ENCODE assay signal across 8 mouse cellular contexts in the genomic region with DNA sequence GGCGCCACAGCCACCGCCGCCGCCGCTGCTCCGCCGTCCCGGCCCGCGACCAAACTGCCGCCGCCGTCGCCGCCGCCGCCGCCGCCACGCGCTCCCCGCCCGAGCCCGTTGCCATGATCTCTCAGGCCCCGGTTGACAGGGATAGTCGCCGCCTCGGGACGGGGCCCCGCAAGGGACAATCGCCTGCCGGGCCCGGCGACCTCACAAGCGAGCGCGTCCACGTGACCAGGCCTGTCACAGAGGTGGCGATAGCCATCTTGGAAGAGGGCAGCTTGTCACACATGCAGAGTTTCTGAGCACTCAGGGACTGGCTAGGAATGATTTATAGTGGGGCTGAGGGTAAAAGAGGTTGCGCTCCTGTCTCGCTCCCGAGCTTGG. TPM values are rescaled to one million over a fixed set of nuclear protein-coding genes. Genes with fewer than 3 reads are reported as not detected.
DNase-seq lines count a peak whose midpoint lies in the region; ATAC-seq and TF ChIP-seq lines count a peak whose summit lies in the region.

Gene Ttll11 (minus strand): TSS at position 270 of the 378 bp plus-strand sequence.

- H3K4me2 ChIP-seq in heart, embryonic 15.5 days = peak within 1 kb of the TSS; percentile 96
- peak within 1 kb of the TSS; percentile 89 for H3K4me2 ChIP-seq in liver, embryonic 14.5 days (ENCODE audit: low read depth)
- peak within 1 kb of the TSS; percentile 95 for H3K4me2 ChIP-seq in neural tube, embryonic 11.5 days (ENCODE audit: low read depth)
- H3K4me2 ChIP-seq in stomach, postnatal 0 days (replicated peaks; ENCODE audit: low read depth) = peak within 1 kb of the TSS; percentile 98

- H3K4me3 ChIP-seq in forebrain, embryonic 10.5 days = peak within 1 kb of the TSS; percentile 94
- peak within 1 kb of the TSS; percentile 76 for H3K4me3 ChIP-seq in heart, embryonic 15.5 days
- H3K4me3 ChIP-seq in liver, embryonic 14.5 days (ENCODE audit: insufficient read depth in 1 of 2, low read depth in 2 of 2, low read length in 2 of 2) = peak within 1 kb of the TSS; percentile 64 to 69
- H3K4me3 ChIP-seq in neural tube, embryonic 11.5 days (ENCODE audit: low read depth, low read length) = peak within 1 kb of the TSS; percentile 80
- peak within 1 kb of the TSS; percentile 83 for H3K4me3 ChIP-seq in stomach, postnatal 0 days (ENCODE audit: low read depth, low read length)

- peak within 1 kb of the TSS; percentile 78 for H3K9ac ChIP-seq in heart, embryonic 15.5 days
- H3K9ac ChIP-seq in liver, embryonic 14.5 days (replicated peaks) = peak within 1 kb of the TSS; percentile 70
- H3K9ac ChIP-seq in neural tube, embryonic 11.5 days (ENCODE audit: low read length) = peak within 1 kb of the TSS; percentile 84
- H3K9ac ChIP-seq in stomach, postnatal 0 days (ENCODE audit: low read length) = peak within 1 kb of the TSS; percentile 84

- ATAC-seq in heart, embryonic 15.5 days (replicated peaks; ENCODE audit: insufficient number of reproducible peaks, insufficient read depth, low FRiP score, low read depth) = peak; percentile 88
- peak; percentile 90 for ATAC-seq in liver, embryonic 14.5 days (ENCODE audit: insufficient read depth)
- peak; percentile 94 for ATAC-seq in neural tube, embryonic 11.5 days (ENCODE audit: insufficient read depth, low FRiP score, low TSS enrichment)
- peak; percentile 91 for ATAC-seq in stomach, postnatal 0 days (ENCODE audit: low FRiP score, low TSS enrichment)

- no peaks in the 10 kb centered on the region for H3K9me3 ChIP-seq in forebrain, embryonic 10.5 days
- H3K9me3 ChIP-seq in heart, embryonic 15.5 days (replicated peaks) = no peaks in the 10 kb centered on the region
- no peaks in the 10 kb centered on the region for H3K9me3 ChIP-seq in liver, embryonic 14.5 days (ENCODE audit: control insufficient read depth, low read length)
- no peaks in the 10 kb centered on the region for H3K9me3 ChIP-seq in neural tube, embryonic 11.5 days (ENCODE audit: control insufficient read depth, low read length)
- no peaks in the 10 kb centered on the region for H3K9me3 ChIP-seq in stomach, postnatal 0 days (ENCODE audit: control insufficient read depth, low read length)

- WGBS in forebrain, embryonic 10.5 days = 1% methylated on average over 42 of the region's 42 CpGs
- WGBS in heart, embryonic 15.5 days = under 1% methylated on average over 42 of the region's 42 CpGs
- WGBS in liver, embryonic 14.5 days (ENCODE audit: insufficient replicate concordance) = 0% methylated on average over 42 of the region's 42 CpGs
- WGBS in neural tube, embryonic 11.5 days = under 1% methylated on average over 34 of the region's 42 CpGs
- under 1% methylated on average over 42 of the region's 42 CpGs for WGBS in stomach, postnatal 0 days

- no peak for TF ChIP-seq EP300 in liver, embryonic 14.5 days (IDR thresholded peaks at IDR 0.05; ENCODE audit: low read depth)
- TF ChIP-seq EP300 in stomach, postnatal 0 days (optimal IDR thresholded peaks at IDR 0.05) = no peak

- H3K36me3 ChIP-seq in forebrain, embryonic 10.5 days (replicated peaks) = peaks cover 8% of the 10 kb centered on the region; the same call in 1 of the 2 replicates
- H3K36me3 ChIP-seq in heart, embryonic 15.5 days = no peaks in the 10 kb centered on the region
- H3K36me3 ChIP-seq in liver, embryonic 14.5 days (replicated peaks; ENCODE audit: control insufficient read depth, insufficient read depth, low read depth) = no peaks in the 10 kb centered on the region
- H3K36me3 ChIP-seq in neural tube, embryonic 11.5 days (ENCODE audit: control insufficient read depth, insufficient read depth, low read length) = no peaks in the 10 kb centered on the region
- no peaks in the 10 kb centered on the region for H3K36me3 ChIP-seq in stomach, postnatal 0 days (ENCODE audit: control insufficient read depth, insufficient read depth, low read length)

- H3K4me1 ChIP-seq in forebrain, embryonic 10.5 days = peaks cover 32% of the 10 kb centered on the region
- H3K4me1 ChIP-seq in heart, embryonic 15.5 days (replicated peaks) = peaks cover 22% of the 10 kb centered on the region
- H3K4me1 ChIP-seq in liver, embryonic 14.5 days (replicated peaks; ENCODE audit: control insufficient read depth in 2 of 2, insufficient read depth in 2 of 2, low read length in 1 of 2) = peaks cover 12 to 18% of the 10 kb centered on the region in 2 experiments
- peaks cover 10% of the 10 kb centered on the region; the same call in 1 of the 2 replicates for H3K4me1 ChIP-seq in neural tube, embryonic 11.5 days (ENCODE audit: control insufficient read depth, insufficient read depth, low read length)
- H3K4me1 ChIP-seq in stomach, postnatal 0 days (replicated peaks; ENCODE audit: control insufficient read depth, insufficient read depth) = peaks cover 3% of the 10 kb centered on the region; the same call in 1 of the 2 replicates

- no peak for TF ChIP-seq CTCF in liver, embryonic 14.5 days (IDR thresholded peaks at IDR 0.05; ENCODE audit: low read depth)
- no peak for TF ChIP-seq CTCF in stomach, postnatal 0 days (IDR thresholded peaks at IDR 0.05; ENCODE audit: low read depth)

- peaks cover 13% of the 10 kb centered on the region; the same call in 1 of the 2 replicates for H3K27me3 ChIP-seq in forebrain, embryonic 10.5 days (ENCODE audit: poor library complexity, severe bottlenecking)
- peaks cover 24% of the 10 kb centered on the region for H3K27me3 ChIP-seq in heart, embryonic 15.5 days
- H3K27me3 ChIP-seq in liver, embryonic 14.5 days (ENCODE audit: control insufficient read depth, insufficient read depth, low read length) = peaks cover 3% of the 10 kb centered on the region; the same call in 1 of the 2 replicates
- no peaks in the 10 kb centered on the region for H3K27me3 ChIP-seq in neural tube, embryonic 11.5 days (ENCODE audit: control insufficient read depth, insufficient read depth, low read length)
- no peaks in the 10 kb centered on the region for H3K27me3 ChIP-seq in stomach, postnatal 0 days (ENCODE audit: control insufficient read depth, insufficient read depth, low read length)

- peak within 1 kb of the TSS; percentile 91 for H3K27ac ChIP-seq in forebrain, embryonic 10.5 days
- peak within 1 kb of the TSS; percentile 77 for H3K27ac ChIP-seq in heart, embryonic 15.5 days
- H3K27ac ChIP-seq in liver, embryonic 14.5 days = no peak within 1 kb of the TSS
- peak within 1 kb of the TSS; percentile 69 for H3K27ac ChIP-seq in neural tube, embryonic 11.5 days (ENCODE audit: low read depth, low read length)
- H3K27ac ChIP-seq in stomach, postnatal 0 days (replicated peaks) = peak within 1 kb of the TSS; percentile 84

- DNase-seq in CD8-positive naive resting alpha-beta T cell, adult 2 months (ENCODE audit: low read depth in 2 of 2, low spot score in 2 of 2) = peak; percentile 79 to 82
- DNase-seq in c-Kit-positive CD71-negative TER-119-negative erythroid progenitor cells, embryonic 14.5 days (ENCODE audit: low read depth) = peak; percentile 76
- DNase-seq in forebrain, embryonic 10.5 days (ENCODE audit: extremely low spot score, low spot score) = peak; percentile 93
- DNase-seq in kidney, postnatal 25 days = peak; percentile 97 to 98
- DNase-seq in liver, embryonic 14.5 days (ENCODE audit: low read depth in 3 of 3, low spot score in 3 of 3) = peak; percentile 74 to 75 (median 74)
- peak; percentile 91 for DNase-seq in neural tube, embryonic 11.5 days (ENCODE audit: low spot score)
- DNase-seq in stomach, postnatal 0 days (ENCODE audit: low spot score) = peak; percentile 94

RNA-seq across cellular contexts. Expression of gene Ttll11, which starts in this region (rescaled TPM):
- polyA plus RNA-seq in forebrain, embryonic 10.5 days (2016; fragmentation: Nextera tagmentation; extraction: Ambion mirVana) = 0.75 and 0.95 TPM in 2 replicates
- 0.94 and 1.0 TPM in 2 replicates for polyA plus RNA-seq in heart, embryonic 15.5 days (2015; fragmentation: Nextera tagmentation; extraction: Ambion mirVana)
- polyA plus RNA-seq in liver, embryonic 14.5 days (2012; rRNA removed) = 0.83 and 1.5 TPM in 2 replicates
- 0.42 and 0.72 TPM in 2 replicates for polyA plus RNA-seq in liver, embryonic 14.5 days (2014; fragmentation: Nextera tagmentation; extraction: Ambion mirVana)
- polyA plus RNA-seq in neural tube, embryonic 11.5 days (2014; fragmentation: Nextera tagmentation; extraction: Ambion mirVana) = 1.9 and 2.1 TPM in 2 replicates
- polyA plus RNA-seq in stomach, postnatal 0 days (2015; fragmentation: Nextera tagmentation; extraction: Ambion mirVana) = 0.55 and 0.91 TPM in 2 replicates

Comparison
In these comparisons a context has a peak if more than half of its experiments do, and no peak if none do; other contexts are left out.
1. Peak in DNase-seq, H3K4me3 ChIP-seq and H3K27ac ChIP-seq in forebrain, embryonic 10.5 days; RNA of the gene not detected or under 1 TPM.
2. Peak in DNase-seq, ATAC-seq, H3K4me3 ChIP-seq, H3K27ac ChIP-seq, H3K9ac ChIP-seq and H3K4me2 ChIP-seq in stomach, postnatal 0 days; RNA of the gene not detected or under 1 TPM.